Mouse (Mus musculus) fat pad, adult 2 months (tissue): ENCODE data around the gene Fgb.

Experiments
- DNase-seq: peaks from one replicate; pipeline ENCODE4 v3.0.0-alpha.2; 2011; ENCODE audit warnings: low read depth, low spot score; ENCODE audit errors: extremely low read depth

Gene Fgb

GRCm38 (mm10) chr3:83049680-83050079 is at the start of gene Fgb:
Gene Fgb, minus strand, starts transcription at chr3:83049863.
- no peak for DNase-seq

DNA sequence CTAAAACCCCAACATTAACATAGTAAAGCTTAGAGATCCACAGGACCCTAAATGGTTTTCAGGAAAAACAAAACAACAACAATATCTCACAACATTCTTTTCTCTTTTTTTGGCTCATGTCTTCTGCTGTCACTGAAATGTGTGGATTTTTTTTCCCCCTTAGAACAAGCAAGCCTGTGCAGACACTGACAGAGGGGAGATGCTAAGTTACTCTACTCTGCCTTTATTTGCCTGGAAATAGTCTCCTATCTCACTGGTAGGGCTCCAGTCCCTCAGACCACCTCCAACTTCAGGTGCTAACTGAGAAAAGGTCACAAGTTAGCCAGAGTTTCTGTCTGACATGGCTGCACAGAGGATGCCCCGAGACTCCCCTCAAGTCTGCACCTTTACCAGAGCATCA is 49.5 kb upstream of the Fgb start:
- DNase-seq, result no peak

DNA sequence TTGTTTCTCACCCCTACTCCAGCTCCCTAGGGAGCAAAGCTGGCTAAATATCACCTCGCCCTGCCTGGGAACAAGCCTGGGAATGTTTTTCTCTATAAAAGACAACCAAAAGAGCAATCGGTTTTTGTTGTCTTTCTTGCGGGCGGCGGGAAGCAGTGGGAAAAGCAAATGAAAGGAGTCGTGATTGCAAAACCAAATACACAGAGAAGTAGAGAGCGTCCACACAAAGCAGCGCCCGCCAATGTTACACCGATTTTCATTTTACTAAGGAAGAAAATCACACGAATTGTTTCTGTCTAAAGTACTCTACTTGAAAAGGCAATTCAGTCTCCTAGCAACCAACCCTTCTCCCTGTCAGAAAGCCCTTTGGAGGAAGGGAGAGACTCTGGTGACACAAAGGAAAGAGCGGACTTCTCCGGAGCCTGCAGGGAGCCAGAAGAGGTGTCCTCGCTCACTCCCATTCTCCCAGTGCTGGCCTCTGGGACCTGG is 48.9 kb upstream of the Fgb start:
- DNase-seq, result no peak

- no peak for DNase-seq
Observed at GRCm38 (mm10) chr3:83097586-83097985, 47.9 kb upstream of the Fgb start.

GRCm38 (mm10) chr3:83080567-83081055 is 30.9 kb upstream of the Fgb start:
- no peak for DNase-seq

DNA sequence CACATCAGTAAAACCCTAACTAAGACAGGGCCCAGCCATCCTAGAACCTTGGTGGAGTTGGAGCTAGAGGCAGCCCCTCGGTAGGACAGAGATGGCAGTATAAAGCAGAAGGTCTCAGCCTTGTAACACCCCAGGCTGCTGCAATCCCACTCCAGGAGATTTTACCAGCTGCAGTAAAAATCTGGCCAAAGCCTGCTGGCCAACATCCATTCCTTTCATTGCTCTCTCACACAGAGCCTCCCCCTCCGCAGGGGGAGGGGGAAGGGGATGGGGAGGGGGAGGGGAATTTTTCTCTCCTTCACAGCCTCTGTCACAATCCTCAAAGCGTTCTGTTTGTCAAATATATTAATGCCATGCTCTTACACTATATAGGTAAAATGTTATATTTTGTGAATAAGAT is 26.9 kb upstream of the Fgb start:
- DNase-seq, result no peak

GRCm38 (mm10) chr3:83070231-83070630 is 20.6 kb upstream of the Fgb start:
- no peak for DNase-seq

- no peak for DNase-seq
Observed at GRCm38 (mm10) chr3:83068869-83069268, 19.2 kb upstream of the Fgb start.

GRCm38 (mm10) chr3:83067920-83068319 is 18.3 kb upstream of the Fgb start:
- no peak for DNase-seq

GRCm38 (mm10) chr3:83057046-83057445 is 7.4 kb upstream of the Fgb start:
- no peak for DNase-seq

DNA sequence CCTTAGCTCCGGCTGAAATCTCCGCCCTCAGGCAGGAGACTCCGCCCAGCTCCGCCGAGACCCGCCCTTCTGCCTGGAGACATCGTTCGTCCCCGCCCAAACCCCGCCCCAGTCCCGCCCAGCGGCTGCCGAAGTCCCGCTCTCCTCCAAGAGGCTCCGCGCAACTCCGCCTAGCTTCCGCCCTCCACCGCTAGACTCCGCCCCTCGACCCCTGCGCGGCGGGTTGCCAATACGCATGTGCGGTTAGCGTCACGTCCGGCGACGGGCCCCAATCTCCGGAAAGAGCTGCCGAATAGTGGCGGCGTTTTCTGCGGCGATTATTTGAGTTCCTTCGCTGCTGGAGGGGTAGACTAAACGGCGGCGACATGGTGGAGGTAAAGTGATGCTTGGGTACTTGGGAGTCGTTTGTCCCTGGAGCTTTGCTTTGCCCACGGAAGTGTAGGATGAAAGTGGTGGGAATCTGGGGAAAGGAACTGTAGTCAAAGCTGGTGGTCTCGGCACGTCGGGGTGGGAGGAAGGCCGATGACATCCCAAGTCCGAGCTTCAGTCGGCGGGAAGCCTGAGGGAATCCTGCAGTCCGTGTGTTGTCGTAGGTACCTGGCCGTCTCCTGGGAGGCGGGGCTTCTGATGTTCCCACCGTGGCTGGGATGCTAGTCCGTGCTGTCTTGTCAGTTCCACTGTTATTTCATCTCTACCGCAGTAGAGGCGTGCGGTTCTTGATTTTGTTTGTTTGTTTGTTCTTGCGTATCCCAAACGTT is 5.8 kb upstream of the Fgb start, which contains the start of gene Plrg1:
Gene Plrg1, plus strand, starts transcription at position 242 of the 758 bp plus-strand sequence.
- peak; percentile 61 for DNase-seq

DNA sequence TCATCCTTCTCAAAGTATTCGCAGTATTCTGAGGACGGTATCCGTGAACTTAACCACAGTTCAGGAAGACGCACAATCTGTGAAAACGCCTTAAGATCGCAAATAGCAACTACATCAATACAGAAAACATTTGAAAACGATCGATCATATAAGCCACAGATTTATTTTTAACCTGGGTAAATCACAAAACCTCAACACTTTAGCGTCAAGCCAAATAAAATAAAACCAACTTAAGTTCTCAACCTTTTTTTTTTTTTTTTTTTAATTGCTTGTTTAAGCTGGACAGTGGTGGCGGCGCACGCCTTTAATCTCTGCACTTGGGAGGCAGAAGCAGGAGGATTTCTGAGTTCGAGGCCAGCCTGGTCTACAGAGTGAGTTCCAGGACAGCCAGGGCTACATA is 5.1 kb upstream of the Fgb start:
- no peak for DNase-seq

DNA sequence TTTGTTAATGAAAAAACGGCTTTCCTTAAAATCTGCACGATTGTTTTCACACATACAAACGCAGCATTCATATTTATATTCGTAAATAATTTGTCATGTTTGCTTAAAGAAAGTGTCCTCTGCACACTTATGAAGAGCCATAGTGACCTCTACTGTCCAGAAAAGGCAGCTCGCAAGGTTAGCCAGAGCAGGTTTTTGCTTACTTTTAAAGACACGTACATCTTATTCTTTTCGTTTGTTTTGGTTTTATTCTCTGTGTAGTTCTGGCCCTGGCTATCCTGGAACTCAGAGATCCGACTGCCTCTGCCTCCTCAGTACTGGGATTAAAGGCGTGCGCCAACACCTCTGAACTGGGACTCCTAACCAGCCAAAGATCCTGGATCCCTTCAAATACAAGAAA is 4.1 kb upstream of the Fgb start:
- no peak for DNase-seq

DNA sequence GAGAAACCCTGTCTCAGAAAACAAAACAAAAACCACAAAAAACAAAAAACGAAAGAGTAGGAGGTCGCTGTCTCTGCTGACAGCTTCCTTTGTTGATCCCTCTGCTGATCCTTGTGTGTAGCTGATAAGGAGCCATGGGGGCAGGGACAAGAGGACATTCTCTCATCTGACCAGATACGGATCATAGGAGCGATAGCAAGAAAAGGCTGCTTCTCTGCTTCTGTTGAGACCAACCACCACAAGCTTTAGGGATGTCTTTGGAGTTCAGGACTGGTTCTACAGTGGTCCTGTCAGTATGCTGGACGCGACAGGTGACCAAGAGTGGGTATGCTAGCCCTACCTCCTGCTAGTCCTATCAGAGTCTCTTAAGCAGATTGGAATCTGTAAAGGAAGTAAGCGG is 3.5 kb upstream of the Fgb start:
- DNase-seq, result no peak

GRCm38 (mm10) chr3:83052102-83052501 is 2.4 kb upstream of the Fgb start:
- no peak for DNase-seq

GRCm38 (mm10) chr3:83050661-83051060 is 998 bp upstream of the Fgb start:
- DNase-seq, result no peak

- no peak for DNase-seq
Observed at GRCm38 (mm10) chr3:83046649-83047048, 3.0 kb downstream of the Fgb start.

GRCm38 (mm10) chr3:83042451-83042850 is 7.2 kb downstream of the Fgb start:
- no peak for DNase-seq

GRCm38 (mm10) chr3:83039666-83040065 is 10.0 kb downstream of the Fgb start:
- no peak for DNase-seq

GRCm38 (mm10) chr3:83038865-83039264 is 10.8 kb downstream of the Fgb start:
- no peak for DNase-seq

DNA sequence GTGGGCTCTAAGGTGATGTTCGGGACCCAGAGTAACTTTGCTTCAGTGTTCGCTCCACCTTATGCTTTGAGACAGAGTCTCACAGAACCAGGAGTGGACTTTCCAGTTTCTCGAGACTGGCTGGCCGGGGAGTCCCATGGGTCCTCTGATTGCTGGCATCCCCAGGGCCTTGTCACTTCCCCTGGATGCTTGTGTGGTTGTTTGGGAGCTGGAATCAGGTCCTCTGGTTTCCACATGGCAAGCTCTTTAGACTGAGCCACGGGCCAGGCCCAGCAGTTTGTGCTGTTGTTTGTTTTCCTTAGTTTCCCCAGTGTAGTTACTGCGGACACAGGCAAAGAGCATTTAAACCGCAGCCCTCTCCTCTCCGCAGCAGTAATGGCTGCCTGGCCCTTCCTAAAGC is 15.9 kb downstream of the Fgb start:
- DNase-seq, result no peak

GRCm38 (mm10) chr3:83032746-83033308 is 16.8 kb downstream of the Fgb start:
- DNase-seq, result no peak
